In genomic region chr2:71147816-71148215, GRCm38 (mm10) we compare ENCODE assay signal across 22 mouse cellular contexts. TPM values are rescaled to one million over a fixed set of nuclear protein-coding genes. Genes with fewer than 3 reads are reported as not detected.
DNase-seq lines count a peak whose midpoint lies in the region; ATAC-seq and TF ChIP-seq lines count a peak whose summit lies in the region.
"Had no signal": no experiment of that assay in that cellular context is flagged by ENCODE, and none has a peak within 500 bp of the region (broad histone marks: within the 10 kb centered on the region; RNA-seq: fewer than 3 reads in every experiment).

No protein-coding gene starts in this region.

- H3K9me3 ChIP-seq in forebrain, embryonic 16.5 days (ENCODE audit: control insufficient read depth, low read length): peaks cover 4% of the 10 kb centered on the region
- H3K9me3 ChIP-seq in forebrain, embryonic 11.5 days (ENCODE audit: control insufficient read depth, low read length): no peaks in the 10 kb centered on the region
- 0 out of 2 replicates have a peak, but pooled peaks cover 4% of the 10 kb centered on the region for H3K9me3 ChIP-seq in hindbrain, postnatal 0 days (ENCODE audit: low read length)
- H3K9me3 ChIP-seq in hindbrain, embryonic 14.5 days (ENCODE audit: control insufficient read depth, low read length): no peaks in the 10 kb centered on the region; the same call in 1 of the 2 replicates
- no peaks in the 10 kb centered on the region for H3K9me3 ChIP-seq in midbrain, postnatal 0 days (ENCODE audit: low read length)
- H3K9me3 ChIP-seq: embryonic facial prominence, embryonic 10.5 days; heart, embryonic 15.5 days; hindbrain, embryonic 10.5 days had no signal

- no peaks in the 10 kb centered on the region for H3K36me3 ChIP-seq in forebrain, embryonic 16.5 days (ENCODE audit: control insufficient read depth, insufficient read depth)
- no peaks in the 10 kb centered on the region for H3K36me3 ChIP-seq in forebrain, embryonic 11.5 days (ENCODE audit: control insufficient read depth, insufficient read depth, low read length)
- no peaks in the 10 kb centered on the region for H3K36me3 ChIP-seq in hindbrain, postnatal 0 days (ENCODE audit: insufficient read depth, low read length)
- H3K36me3 ChIP-seq in hindbrain, embryonic 14.5 days (replicated peaks; ENCODE audit: control insufficient read depth, insufficient read depth): no peaks in the 10 kb centered on the region
- no peaks in the 10 kb centered on the region for H3K36me3 ChIP-seq in midbrain, postnatal 0 days (ENCODE audit: insufficient read depth, low read length)
- H3K36me3 ChIP-seq: embryonic facial prominence, embryonic 10.5 days; heart, embryonic 15.5 days; hindbrain, embryonic 10.5 days had no signal

- H3K27ac ChIP-seq in forebrain, embryonic 16.5 days (ENCODE audit: low read length): no peak overlapping the region
- no peak overlapping the region for H3K27ac ChIP-seq in forebrain, embryonic 11.5 days (ENCODE audit: low read depth, low read length)
- H3K27ac ChIP-seq in hindbrain, postnatal 0 days: no peak overlapping the region
- H3K27ac ChIP-seq in hindbrain, embryonic 14.5 days: no peak overlapping the region
- H3K27ac ChIP-seq in midbrain, postnatal 0 days (ENCODE audit: low read depth, low read length): no peak overlapping the region
- H3K27ac ChIP-seq: embryonic facial prominence, embryonic 10.5 days; heart, adult 2 months; heart, embryonic 15.5 days; hindbrain, embryonic 10.5 days had no signal

- WGBS in forebrain, embryonic 16.5 days: 10% methylated on average over 6 of the region's 6 CpGs
- WGBS in forebrain, embryonic 11.5 days: 45% methylated on average over 6 of the region's 6 CpGs
- WGBS in hindbrain, postnatal 0 days: 39% methylated on average over 6 of the region's 6 CpGs
- WGBS in hindbrain, embryonic 14.5 days: 42% methylated on average over 6 of the region's 6 CpGs
- 36% methylated on average over 6 of the region's 6 CpGs for WGBS in midbrain, postnatal 0 days

- DNase-seq in forebrain, embryonic 11.5 days (ENCODE audit: low spot score): no peak
- peak; percentile 22 for DNase-seq in hindbrain, postnatal 0 days (ENCODE audit: low spot score)
- no peak for DNase-seq in hindbrain, embryonic 14.5 days (ENCODE audit: low spot score)
- DNase-seq in testis, postnatal 14 days (ENCODE audit: low spot score): peak; percentile 57
- DNase-seq in testis, postnatal 10 days (ENCODE audit: low spot score): no peak
- DNase-seq in midbrain, postnatal 0 days (ENCODE audit: low spot score): peak; percentile 4
- no peak for DNase-seq in kidney, postnatal 4 days
- DNase-seq: adrenal gland, postnatal 14 days; cerebellum, adult 2 months; cerebellum, postnatal 10 days; gastrocnemius, postnatal 14 days; heart, adult 2 months had no signal

- 0 out of 2 replicates have a peak, but pooled peaks have one; percentile 28 for ATAC-seq in forebrain, embryonic 16.5 days
- ATAC-seq in forebrain, embryonic 11.5 days (replicated peaks; ENCODE audit: low FRiP score): no peak
- 0 out of 2 replicates have a peak, but pooled peaks have one; percentile 29 for ATAC-seq in hindbrain, postnatal 0 days
- ATAC-seq in hindbrain, embryonic 14.5 days (ENCODE audit: low FRiP score): no peak
- ATAC-seq in midbrain, postnatal 0 days (ENCODE audit: low FRiP score): no peak
- ATAC-seq: activated CD4-positive, CD25-positive, alpha-beta regulatory T cell, adult 4 months; inflammation-experienced regulatory T-cells, adult 6 months; intestine, postnatal 0 days; Patski had no signal

- H3K27me3 ChIP-seq in forebrain, embryonic 16.5 days (replicated peaks; ENCODE audit: control insufficient read depth, insufficient read depth, low read length): no peaks in the 10 kb centered on the region
- no peaks in the 10 kb centered on the region for H3K27me3 ChIP-seq in forebrain, embryonic 11.5 days (ENCODE audit: control insufficient read depth, insufficient read depth, low read length)
- no peaks in the 10 kb centered on the region for H3K27me3 ChIP-seq in hindbrain, postnatal 0 days (ENCODE audit: insufficient read depth, low read length)
- H3K27me3 ChIP-seq in hindbrain, embryonic 14.5 days (ENCODE audit: control insufficient read depth, insufficient read depth, low read length): no peaks in the 10 kb centered on the region
- H3K27me3 ChIP-seq in midbrain, postnatal 0 days (ENCODE audit: insufficient read depth, low read length): no peaks in the 10 kb centered on the region
- H3K27me3 ChIP-seq: CH12.LX; heart, embryonic 15.5 days; Patski had no signal

- H3K4me3 ChIP-seq in forebrain, embryonic 16.5 days (replicated peaks; ENCODE audit: low read length): no peak overlapping the region
- H3K4me3 ChIP-seq in forebrain, embryonic 11.5 days (ENCODE audit: low read depth, low read length): no peak overlapping the region
- no peak overlapping the region for H3K4me3 ChIP-seq in hindbrain, postnatal 0 days (ENCODE audit: low read length)
- H3K4me3 ChIP-seq in hindbrain, embryonic 14.5 days (replicated peaks; ENCODE audit: low read length): no peak overlapping the region
- H3K4me3 ChIP-seq in midbrain, postnatal 0 days (ENCODE audit: low read depth, low read length): no peak overlapping the region
- H3K4me3 ChIP-seq: embryonic facial prominence, embryonic 10.5 days; heart, adult 2 months; heart, embryonic 15.5 days; hindbrain, embryonic 10.5 days had no signal

- H3K4me2 ChIP-seq in forebrain, embryonic 16.5 days (ENCODE audit: low read length): no peak overlapping the region
- H3K4me2 ChIP-seq in forebrain, embryonic 11.5 days (ENCODE audit: low read depth, low read length, severe bottlenecking): no peak overlapping the region
- no peak overlapping the region for H3K4me2 ChIP-seq in hindbrain, postnatal 0 days (ENCODE audit: low read depth, low read length)
- no peak overlapping the region for H3K4me2 ChIP-seq in hindbrain, embryonic 14.5 days (replicated peaks)
- no peak overlapping the region for H3K4me2 ChIP-seq in midbrain, postnatal 0 days (ENCODE audit: low read depth, low read length, poor library complexity, severe bottlenecking)
- H3K4me2 ChIP-seq: heart, embryonic 11.5 days; heart, embryonic 15.5 days had no signal

- no peak for TF ChIP-seq CTCF in hindbrain, postnatal 0 days (IDR thresholded peaks at IDR 0.05; ENCODE audit: low read depth)
- no peak for TF ChIP-seq CTCF in midbrain, postnatal 0 days (IDR thresholded peaks at IDR 0.05)

- H3K4me1 ChIP-seq in forebrain, embryonic 16.5 days (replicated peaks; ENCODE audit: control insufficient read depth, insufficient read depth, low read length): no peaks in the 10 kb centered on the region
- no peaks in the 10 kb centered on the region for H3K4me1 ChIP-seq in forebrain, embryonic 11.5 days (replicated peaks; ENCODE audit: control insufficient read depth, insufficient read depth, low read length)
- H3K4me1 ChIP-seq in hindbrain, postnatal 0 days (ENCODE audit: insufficient read depth, low read length): no peaks in the 10 kb centered on the region
- H3K4me1 ChIP-seq in hindbrain, embryonic 14.5 days (replicated peaks; ENCODE audit: control insufficient read depth, insufficient read depth, low read length): peaks cover 6% of the 10 kb centered on the region; the same call in 1 of the 2 replicates
- H3K4me1 ChIP-seq in midbrain, postnatal 0 days (ENCODE audit: insufficient read depth, low read length): 0 out of 2 replicates have a peak, but pooled peaks cover 3% of the 10 kb centered on the region

- H3K9ac ChIP-seq in forebrain, embryonic 16.5 days (replicated peaks; ENCODE audit: low read depth, low read length): no peak overlapping the region
- H3K9ac ChIP-seq in forebrain, embryonic 11.5 days (ENCODE audit: low read length): no peak overlapping the region
- H3K9ac ChIP-seq in hindbrain, postnatal 0 days (replicated peaks; ENCODE audit: low read length): 0 out of 2 replicates have a peak overlapping the region, but pooled peaks have one; percentile 24
- no peak overlapping the region for H3K9ac ChIP-seq in hindbrain, embryonic 14.5 days
- 0 out of 2 replicates have a peak overlapping the region, but pooled peaks have one; percentile 33 for H3K9ac ChIP-seq in midbrain, postnatal 0 days (replicated peaks; ENCODE audit: low read length, poor library complexity, severe bottlenecking)
- H3K9ac ChIP-seq: heart, embryonic 15.5 days had no signal

RNA-seq across cellular contexts. Expression of gene Cybrd1, which starts 30.1 kb away (rescaled TPM):
- polyA plus RNA-seq in forebrain, embryonic 16.5 days (2015; fragmentation: Nextera tagmentation; extraction: Ambion mirVana): 1.5 and 1.9 TPM in 2 replicates
- 0.20 and 0.33 TPM in 2 replicates for polyA plus RNA-seq in forebrain, embryonic 11.5 days (2014; fragmentation: Nextera tagmentation; extraction: Ambion mirVana)
- 11.3 and 13.5 TPM in 2 replicates for total RNA-seq in hindbrain, postnatal 0 days (2014; rRNA removed)
- polyA plus RNA-seq in hindbrain, postnatal 0 days (2015; fragmentation: Nextera tagmentation; extraction: Ambion mirVana): 4.0 and 4.5 TPM in 2 replicates
- 4.1 and 4.3 TPM in 2 replicates for polyA plus RNA-seq in hindbrain, embryonic 14.5 days (2014; fragmentation: Nextera tagmentation; extraction: Ambion mirVana)
- total RNA-seq in midbrain, postnatal 0 days (2014; rRNA removed): 6.3 and 6.9 TPM in 2 replicates
- 1.5 and 2.2 TPM in 2 replicates for polyA plus RNA-seq in midbrain, postnatal 0 days (2015; fragmentation: Nextera tagmentation; extraction: Ambion mirVana)
- total RNA-seq: CH12.LX had no signal

Comparison
In these comparisons a context has a peak if more than half of its experiments do, and no peak if none do; other contexts are left out.
1. ATAC-seq: peak in forebrain, embryonic 16.5 days (single experiment) and hindbrain, postnatal 0 days (single experiment); none in forebrain, embryonic 11.5 days (single experiment), hindbrain, embryonic 14.5 days (single experiment) and midbrain, postnatal 0 days (single experiment).
2. H3K9ac ChIP-seq: peak in hindbrain, postnatal 0 days (single experiment) and midbrain, postnatal 0 days (single experiment); none in forebrain, embryonic 16.5 days (single experiment), forebrain, embryonic 11.5 days (single experiment) and hindbrain, embryonic 14.5 days (single experiment).
3. DNase-seq: peak in hindbrain, postnatal 0 days (single experiment), testis, postnatal 14 days (single experiment) and midbrain, postnatal 0 days (single experiment); none in forebrain, embryonic 11.5 days (single experiment), hindbrain, embryonic 14.5 days (single experiment), testis, postnatal 10 days (single experiment) and kidney, postnatal 4 days (0 of 2).